Mouse (Mus musculus) cerebellum, adult 2 months (tissue): ENCODE measurements around the gene Pax9.

Source experiments
- CTCF ChIP-seq: fragments of 200-500 bp; IDR thresholded peaks from 2 replicates; pipeline ENCODE4 v1.5.1; 2011; ENCODE audit warnings: low read depth, mild to moderate bottlenecking, control low read depth, low read length, moderate library complexity, borderline replicate concordance; ENCODE audit not compliant: insufficient read depth
- POLR2A ChIP-seq: fragments of 200-500 bp; IDR thresholded peaks from 2 replicates; pipeline ENCODE4 v1.6.1; 2011; ENCODE audit warnings: low read length, control low read depth, borderline replicate concordance; ENCODE audit not compliant: insufficient read depth

DNA sequence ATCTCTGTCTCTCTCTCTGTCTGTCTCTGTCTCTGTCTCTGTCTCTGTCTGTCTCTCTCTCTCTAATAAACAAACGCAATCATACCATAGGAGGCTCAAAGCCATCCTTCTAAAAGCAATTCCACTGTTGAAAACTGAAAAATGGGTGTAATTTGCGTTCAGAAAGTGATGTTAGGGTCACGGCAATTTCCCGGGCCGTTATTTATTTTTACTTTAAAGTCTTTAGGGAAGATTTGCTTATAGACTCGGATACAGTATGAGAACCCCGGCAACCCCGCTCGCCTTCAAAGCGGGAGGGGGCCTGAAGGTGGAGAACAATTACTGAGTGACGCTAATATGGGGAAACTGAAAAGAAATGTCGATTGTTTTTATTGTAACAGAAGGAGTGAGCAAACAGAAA, 566 bp upstream of the Pax9 start:
- TF ChIP-seq CTCF: no peak
- TF ChIP-seq POLR2A: no peak
